Mouse (Mus musculus): ENCODE data around the gene Dnmbp.

DNA sequence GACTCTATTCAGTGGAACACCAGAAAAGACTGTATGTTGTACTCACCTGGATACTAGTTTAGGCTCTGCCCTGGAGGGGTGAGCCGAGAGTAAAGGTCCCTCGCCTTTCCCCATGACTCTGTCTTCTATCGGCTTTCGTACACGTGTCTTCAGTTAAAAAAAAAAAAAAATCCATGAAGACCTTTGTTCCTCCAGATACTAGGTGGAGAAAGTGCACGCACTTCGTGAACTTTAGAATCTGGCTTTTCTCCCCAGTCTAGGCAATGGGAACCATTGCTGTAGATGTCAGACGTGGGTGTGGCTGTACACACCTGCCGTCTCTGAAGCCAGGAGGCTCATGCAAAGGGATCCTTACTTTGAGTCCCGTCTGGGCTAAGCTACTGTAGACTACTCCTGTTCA, 126.7 kb downstream of the Dnmbp start:
- no peak for TF ChIP-seq CTCF (IDR thresholded peaks at IDR 0.05; ENCODE audit: low read depth, low read length)
- no peak for TF ChIP-seq GATA1 (IDR thresholded peaks at IDR 0.05; ENCODE audit: borderline replicate concordance, low read length)
- TF ChIP-seq TAL1 (conservative IDR thresholded peaks at IDR 0.05; ENCODE audit: low read depth, low read length), result no peak

All from G1E (cell line).